Mouse (Mus musculus): ENCODE measurements around the gene Tspear.
"Not testable (repeated sequence)": the region's sequence is repeated elsewhere in the genome, so short reads cannot be mapped to it uniquely, and the experiment has no call there.

Gene Tspear

GRCm38 (mm10) chr10:77713734-77714133 lies 27.4 kb downstream of the Tspear start:
- no peak for DNase-seq

- DNase-seq = no peak
Measured at GRCm38 (mm10) chr10:77715507-77715906, 29.1 kb downstream of the Tspear start, which contains the start of gene Gm10142. Gm10142 (plus strand) TSS chr10:77715807.

- DNase-seq = not testable (repeated sequence)
Measured at GRCm38 (mm10) chr10:77720299-77720698, 33.9 kb downstream of the Tspear start, which contains the start of gene Krtap12-1. Krtap12-1 (plus strand) TSS chr10:77720599.

- no peak for DNase-seq
Measured at GRCm38 (mm10) chr10:77724855-77725254, 38.5 kb downstream of the Tspear start.

DNA sequence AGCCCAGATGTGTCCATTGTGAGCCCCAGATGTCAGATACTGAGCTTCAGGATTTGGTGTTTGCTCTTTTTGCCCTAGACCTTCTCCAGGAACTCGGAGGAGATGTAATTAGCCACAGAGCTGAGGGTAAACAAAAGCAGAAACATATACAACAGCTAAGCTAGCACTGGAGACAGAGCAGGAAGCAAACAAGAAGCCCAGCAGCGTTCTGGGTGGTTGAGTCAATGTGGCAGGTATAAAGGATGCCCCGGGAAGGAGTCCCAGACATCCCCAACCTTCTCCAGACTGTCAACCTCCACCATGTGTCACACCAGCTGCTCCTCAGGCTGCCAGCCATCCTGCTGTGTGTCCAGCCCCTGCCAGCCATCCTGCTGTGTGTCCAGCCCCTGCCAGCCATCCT lies 39.8 kb downstream of the Tspear start, which contains the start of gene Gm10100:
Gm10100 (plus strand) TSS at position 301 of the 400 bp plus-strand sequence.
- DNase-seq = no peak

GRCm38 (mm10) chr10:77728280-77728679 lies 41.9 kb downstream of the Tspear start:
- no peak for DNase-seq

- DNase-seq = no peak
Measured at GRCm38 (mm10) chr10:77729241-77729640, 42.9 kb downstream of the Tspear start.

- no peak for DNase-seq
Measured at GRCm38 (mm10) chr10:77735928-77736327, 49.6 kb downstream of the Tspear start.

- no peak for DNase-seq
Measured at GRCm38 (mm10) chr10:77738929-77739328, 52.6 kb downstream of the Tspear start.

- not testable (repeated sequence) for DNase-seq
Measured at GRCm38 (mm10) chr10:77741924-77742688, 55.7 kb downstream of the Tspear start, which contains the start of gene Gm18596. Gm18596 (minus strand) TSS chr10:77742638.

- DNase-seq = not testable (repeated sequence)
Measured at GRCm38 (mm10) chr10:77750686-77751085, 64.3 kb downstream of the Tspear start.

DNA sequence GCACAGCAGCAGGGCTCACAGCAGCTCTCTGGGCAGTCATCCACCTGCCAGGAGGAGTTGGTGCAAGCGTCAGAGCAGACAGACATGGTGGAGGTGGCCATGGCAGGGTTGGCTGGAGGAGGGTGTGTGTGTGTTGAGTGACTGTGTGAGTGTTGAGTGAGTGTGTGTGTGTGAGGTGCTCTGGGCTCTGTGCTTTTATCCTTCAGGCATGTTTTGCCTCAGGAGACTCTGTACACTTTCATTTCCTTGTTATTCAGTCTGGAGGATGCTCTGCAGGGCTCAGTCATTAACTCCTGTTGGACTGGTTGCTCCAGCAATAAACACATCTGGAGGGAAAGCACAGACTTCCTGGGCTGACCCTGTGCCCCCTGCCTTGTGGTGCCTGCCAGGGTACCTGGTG lies 64.9 kb downstream of the Tspear start, which contains the start of gene Gm9736:
Gm9736 (minus strand) TSS at position 101 of the 400 bp plus-strand sequence.
- DNase-seq = not testable (repeated sequence)

GRCm38 (mm10) chr10:77752312-77752711 lies 65.9 kb downstream of the Tspear start:
- not testable (repeated sequence) for DNase-seq

- no peak for DNase-seq
Measured at GRCm38 (mm10) chr10:77753448-77753847, 67.1 kb downstream of the Tspear start.

GRCm38 (mm10) chr10:77759582-77759981 lies 73.2 kb downstream of the Tspear start, which contains the start of gene Gm3233:
Gm3233 (minus strand) TSS chr10:77759682.
- not testable (repeated sequence) for DNase-seq

- DNase-seq = no peak
Measured at GRCm38 (mm10) chr10:77769727-77770126, 83.4 kb downstream of the Tspear start.

DNA sequence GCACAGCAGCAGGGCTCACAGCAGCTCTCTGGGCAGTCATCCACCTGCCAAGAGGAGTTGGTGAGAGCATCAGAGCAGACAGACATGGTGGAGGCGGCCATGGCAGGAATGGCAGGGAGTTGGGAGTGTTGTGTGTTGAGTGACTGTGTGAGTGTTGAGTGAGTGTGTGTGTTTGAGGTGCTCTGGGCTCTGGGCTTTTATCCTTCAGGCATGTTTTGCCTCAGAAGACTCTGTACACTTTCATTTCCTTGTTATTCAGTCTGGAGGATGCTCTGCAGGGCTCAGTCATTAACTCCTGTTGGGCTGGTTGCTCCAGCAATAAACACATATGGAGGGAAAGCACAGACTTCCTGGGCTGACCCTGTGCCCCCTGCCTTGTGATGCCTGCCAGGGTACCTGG lies 84.9 kb downstream of the Tspear start, which contains the start of gene Gm3238:
Gm3238 (minus strand) TSS at position 101 of the 400 bp plus-strand sequence.
- not testable (repeated sequence) for DNase-seq

DNA sequence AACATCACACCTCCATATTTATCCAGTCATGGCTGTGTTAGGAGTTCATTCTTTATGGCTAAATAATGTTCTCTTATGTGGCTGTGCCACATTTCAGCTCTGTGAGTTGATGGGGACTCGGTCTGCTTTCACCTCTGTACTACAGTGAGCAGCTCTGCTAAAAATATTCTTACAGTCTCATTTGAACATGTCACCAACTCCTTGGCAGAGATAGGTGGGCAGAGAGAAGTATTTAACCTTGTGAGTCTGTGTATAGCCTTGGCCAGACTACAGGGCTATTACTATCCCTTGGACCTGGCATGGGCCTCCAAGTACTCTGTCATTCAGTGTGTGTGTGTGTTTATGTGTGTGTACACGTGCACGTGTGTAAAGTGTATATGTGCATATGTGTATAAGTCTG lies 85.8 kb downstream of the Tspear start:
- not testable (repeated sequence) for DNase-seq

- not testable (repeated sequence) for DNase-seq
Measured at GRCm38 (mm10) chr10:77776844-77777243, 90.5 kb downstream of the Tspear start, which contains the start of gene Gm7138. Gm7138 (minus strand) TSS chr10:77776944.

DNA sequence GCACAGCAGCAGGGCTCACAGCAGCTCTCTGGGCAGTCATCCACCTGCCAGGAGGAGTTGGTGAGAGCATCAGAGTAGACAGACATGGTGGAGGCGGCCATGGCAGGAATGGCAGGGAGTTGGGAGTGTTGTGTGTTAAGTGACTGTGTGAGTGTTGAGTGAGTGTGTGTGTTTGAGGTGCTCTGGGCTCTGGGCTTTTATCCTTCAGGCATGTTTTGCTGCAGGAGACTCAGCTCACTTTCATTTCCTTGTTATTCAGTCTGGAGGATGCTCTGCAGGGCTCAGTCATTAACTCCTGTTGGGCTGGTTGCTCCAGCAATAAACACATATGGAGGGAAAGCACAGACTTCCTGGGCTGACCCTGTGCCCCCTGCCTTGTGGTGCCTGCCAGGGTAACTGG lies 96.1 kb downstream of the Tspear start, which contains the start of gene Gm3250:
Gm3250 (minus strand) TSS at position 101 of the 400 bp plus-strand sequence.
- not testable (repeated sequence) for DNase-seq

GRCm38 (mm10) chr10:77783396-77783795 lies 97.0 kb downstream of the Tspear start:
- DNase-seq = not testable (repeated sequence)

DNA sequence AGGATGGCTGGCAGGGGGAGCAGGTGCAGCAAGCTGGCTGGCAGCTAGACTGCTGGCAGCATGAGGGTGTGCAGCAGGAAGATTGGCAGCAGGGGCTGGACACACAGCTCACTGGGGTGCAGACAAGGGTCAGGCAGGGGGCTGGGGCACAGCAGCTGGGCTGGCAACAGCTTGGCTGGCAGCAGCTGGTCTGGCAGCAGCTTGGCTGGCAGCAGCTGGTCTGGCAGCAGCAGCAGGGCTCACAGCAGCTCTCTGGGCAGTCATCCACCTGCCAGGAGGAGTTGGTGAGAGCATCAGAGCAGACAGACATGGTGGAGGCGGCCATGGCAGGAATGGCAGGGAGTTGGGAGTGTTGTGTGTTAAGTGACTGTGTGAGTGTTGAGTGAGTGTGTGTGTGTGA lies 101.5 kb downstream of the Tspear start, which contains the start of gene Gm7137:
Gm7137 (minus strand) TSS at position 325 of the 400 bp plus-strand sequence.
- not testable (repeated sequence) for DNase-seq

GRCm38 (mm10) chr10:77788621-77789020 lies 102.3 kb downstream of the Tspear start:
- no peak for DNase-seq

DNA sequence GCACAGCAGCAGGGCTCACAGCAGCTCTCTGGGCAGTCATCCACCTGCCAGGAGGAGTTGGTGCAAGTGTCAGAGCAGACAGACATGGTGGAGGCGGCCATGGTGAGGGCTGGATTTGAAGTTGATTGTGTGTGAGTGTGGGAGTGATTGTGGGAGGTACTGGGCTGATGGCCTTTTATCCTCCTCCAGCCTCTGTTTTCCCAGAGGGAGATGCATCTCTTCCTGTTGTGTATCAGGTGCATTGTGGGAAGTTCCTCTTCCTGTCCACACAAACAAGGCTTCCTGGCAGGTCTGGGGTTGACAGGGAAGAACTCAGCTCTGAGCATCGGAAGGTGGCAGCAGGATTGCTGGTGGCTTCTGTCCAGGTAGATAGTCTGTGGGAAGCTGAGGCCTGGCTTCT lies 108.6 kb downstream of the Tspear start, which contains the start of gene Gm9639:
Gm9639 (minus strand) TSS at position 101 of the 400 bp plus-strand sequence.
- DNase-seq = no peak

Data from cerebellum, adult 8-10 months (tissue).